Mouse (Mus musculus): ENCODE results near the gene Sumf1. TPM values are rescaled to one million over a fixed set of nuclear protein-coding genes. Genes with fewer than 3 reads are reported as not detected.

Sumf1 gene
- total and polyA plus RNA-seq, 2 experiments from 2014 or later = 14.4 to 22.5 TPM

DNA sequence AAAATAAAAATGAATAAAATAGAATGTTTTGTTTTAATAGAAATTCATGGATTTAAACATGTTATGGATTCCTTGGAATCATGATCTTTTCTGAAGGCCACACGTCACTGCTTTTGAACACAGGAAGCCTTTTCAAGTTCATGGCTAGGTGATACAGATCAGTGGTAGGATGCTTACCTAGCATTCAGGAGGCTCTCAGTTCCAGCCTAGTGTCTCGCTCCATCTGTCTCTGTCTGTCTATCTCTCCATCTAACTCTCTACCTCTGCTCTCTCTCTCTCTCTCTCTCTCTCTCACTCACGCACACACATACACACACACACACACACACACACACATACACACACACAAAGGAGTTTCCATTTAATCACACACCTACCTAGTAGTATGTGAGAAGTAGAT is 15.9 kb downstream of the Sumf1 start:
- DNase-seq (ENCODE audit: low spot score) = no peak
- WGBS = 96% methylated on average over 3 of the region's 3 CpGs

DNA sequence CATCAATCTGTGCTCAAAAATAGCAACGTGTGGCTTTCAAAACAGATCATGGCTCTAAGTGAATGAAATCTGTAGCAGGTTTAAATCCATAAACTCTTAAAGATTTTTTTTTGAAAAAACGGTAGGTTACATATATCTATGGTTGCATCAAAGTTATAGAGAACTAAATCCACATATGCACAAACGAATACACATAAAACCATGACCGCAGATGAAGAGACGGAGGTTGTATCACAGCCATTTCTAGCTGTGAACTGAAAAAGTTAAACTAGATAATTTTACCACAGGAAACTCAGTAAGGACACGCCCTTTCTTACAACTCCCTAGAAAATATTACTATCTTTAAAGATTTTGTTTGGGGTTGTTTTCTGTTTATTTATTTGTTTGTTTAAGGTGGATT is 16.7 kb downstream of the Sumf1 start:
- Histone ChIP-seq H3K27ac (no peak overlapping the region), H3K9ac (replicated peaks; ENCODE audit: low read length) (no peak overlapping the region), H3K4me2 (ENCODE audit: low read depth, low read length) (no peak overlapping the region), H3K9me3 (ENCODE audit: low read length) (no peaks in the 10 kb centered on the region), H3K4me3 (ENCODE audit: low read length) (no peak overlapping the region), H3K4me1 (ENCODE audit: insufficient read depth, low read length) (no peaks in the 10 kb centered on the region), H3K36me3 (ENCODE audit: insufficient read depth, low read length) (peaks cover 13% of the 10 kb centered on the region; the same call in 1 of the 2 replicates), H3K27me3 (ENCODE audit: insufficient read depth, low read length) (no peaks in the 10 kb centered on the region)
- DNase-seq (ENCODE audit: low spot score) (no peak), ATAC-seq (no peak)
- no peak for TF ChIP-seq CTCF (IDR thresholded peaks at IDR 0.05; ENCODE audit: low read depth)
- 96% methylated on average over 6 of the region's 6 CpGs for WGBS

More for the DNA sequence above, 15.9 kb downstream of the Sumf1 start:
- no peak for TF ChIP-seq CTCF (IDR thresholded peaks at IDR 0.05; ENCODE audit: low read depth)
- ATAC-seq = no peak
- H3K4me1 ChIP-seq (ENCODE audit: insufficient read depth, low read length) = no peaks in the 10 kb centered on the region
- H3K27me3 ChIP-seq (ENCODE audit: insufficient read depth, low read length) = no peaks in the 10 kb centered on the region
- H3K4me3 ChIP-seq (ENCODE audit: low read length) = no peak overlapping the region
- H3K36me3 ChIP-seq (ENCODE audit: insufficient read depth, low read length) = peaks cover 13% of the 10 kb centered on the region
- H3K4me2 ChIP-seq (ENCODE audit: low read depth, low read length) = no peak overlapping the region
- no peak overlapping the region for H3K9ac ChIP-seq (replicated peaks; ENCODE audit: low read length)
- H3K9me3 ChIP-seq (ENCODE audit: low read length) = no peaks in the 10 kb centered on the region
- no peak overlapping the region for H3K27ac ChIP-seq

DNA sequence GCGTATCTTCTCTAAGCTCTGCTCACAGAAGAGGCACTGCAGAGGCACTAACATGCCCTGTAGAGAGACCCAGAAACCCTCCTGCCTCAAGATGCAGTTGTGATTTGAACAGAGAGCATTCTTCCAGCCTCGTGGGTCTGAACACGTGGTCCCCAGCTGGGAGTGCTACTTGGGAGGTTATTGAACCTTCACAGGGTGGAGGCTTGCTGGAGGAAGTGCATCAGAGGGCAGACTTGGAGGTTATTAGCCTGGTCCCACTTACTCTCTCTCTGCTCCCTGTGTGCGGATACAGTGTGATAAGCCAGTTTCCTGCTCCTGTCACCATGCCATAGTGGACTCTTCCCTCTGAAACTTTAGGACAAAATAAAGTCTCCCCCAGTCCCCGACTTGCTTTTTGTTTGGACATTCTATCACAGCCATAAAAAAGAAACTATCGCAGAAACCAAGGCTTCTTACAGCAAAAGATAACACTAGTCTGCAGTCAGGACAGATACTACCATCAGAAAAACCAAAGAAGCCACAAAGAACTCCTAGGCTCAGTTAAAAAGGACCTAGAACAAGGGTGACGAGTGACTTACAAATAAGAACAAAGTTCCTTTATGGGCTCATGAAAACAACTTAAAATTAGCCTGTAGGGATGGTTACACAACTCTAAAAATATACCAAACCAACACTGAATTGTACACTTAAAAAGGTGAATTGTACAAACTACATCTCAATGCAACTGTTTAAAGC is 17.3 kb downstream of the Sumf1 start:
- Histone ChIP-seq H3K4me1 (ENCODE audit: insufficient read depth, low read length) (no peaks in the 10 kb centered on the region), H3K27ac (no peak overlapping the region), H3K4me2 (ENCODE audit: low read depth, low read length) (no peak overlapping the region), H3K36me3 (ENCODE audit: insufficient read depth, low read length) (peaks cover 10% of the 10 kb centered on the region; the same call in 1 of the 2 replicates), H3K9me3 (ENCODE audit: low read length) (no peaks in the 10 kb centered on the region), H3K27me3 (ENCODE audit: insufficient read depth, low read length) (no peaks in the 10 kb centered on the region), H3K4me3 (ENCODE audit: low read length) (no peak overlapping the region), H3K9ac (replicated peaks; ENCODE audit: low read length) (no peak overlapping the region)
- ATAC-seq (no peak), DNase-seq (ENCODE audit: low spot score) (no peak)
- WGBS = 82% methylated on average over 7 of the region's 7 CpGs
- no peak for TF ChIP-seq CTCF (IDR thresholded peaks at IDR 0.05; ENCODE audit: low read depth)

DNA sequence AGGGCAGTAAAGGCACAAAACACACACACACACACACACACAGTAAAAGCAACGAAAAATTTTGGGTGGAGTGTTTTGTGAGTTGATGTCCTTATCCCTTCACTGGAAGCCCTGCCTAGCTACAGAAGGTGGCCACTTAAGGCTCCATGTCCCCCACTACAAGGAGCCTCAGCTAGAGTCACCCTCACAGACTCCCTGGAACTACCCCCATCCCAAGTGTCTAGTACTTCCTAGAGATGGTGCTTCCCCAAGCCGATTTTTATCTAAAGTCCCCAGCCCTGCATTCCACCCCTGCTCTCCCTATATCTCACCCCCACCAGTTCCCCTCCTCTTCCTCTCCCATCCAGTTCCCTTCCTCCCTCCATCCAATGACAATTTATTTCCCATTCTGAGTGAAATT is 19.8 kb downstream of the Sumf1 start:
- no peak overlapping the region for H3K4me3 ChIP-seq (ENCODE audit: low read length)
- H3K4me1 ChIP-seq (ENCODE audit: insufficient read depth, low read length) = no peaks in the 10 kb centered on the region
- no peak overlapping the region for H3K4me2 ChIP-seq (ENCODE audit: low read depth, low read length)
- H3K9me3 ChIP-seq (ENCODE audit: low read length) = no peaks in the 10 kb centered on the region
- H3K9ac ChIP-seq (replicated peaks; ENCODE audit: low read length) = no peak overlapping the region
- DNase-seq (ENCODE audit: low spot score) = no peak
- 95% methylated on average over 2 of the region's 2 CpGs for WGBS
- no peak for TF ChIP-seq CTCF (IDR thresholded peaks at IDR 0.05; ENCODE audit: low read depth)
- no peak for ATAC-seq
- no peak overlapping the region for H3K27ac ChIP-seq
- no peaks in the 10 kb centered on the region for H3K36me3 ChIP-seq (ENCODE audit: insufficient read depth, low read length)
- no peaks in the 10 kb centered on the region for H3K27me3 ChIP-seq (ENCODE audit: insufficient read depth, low read length)

DNA sequence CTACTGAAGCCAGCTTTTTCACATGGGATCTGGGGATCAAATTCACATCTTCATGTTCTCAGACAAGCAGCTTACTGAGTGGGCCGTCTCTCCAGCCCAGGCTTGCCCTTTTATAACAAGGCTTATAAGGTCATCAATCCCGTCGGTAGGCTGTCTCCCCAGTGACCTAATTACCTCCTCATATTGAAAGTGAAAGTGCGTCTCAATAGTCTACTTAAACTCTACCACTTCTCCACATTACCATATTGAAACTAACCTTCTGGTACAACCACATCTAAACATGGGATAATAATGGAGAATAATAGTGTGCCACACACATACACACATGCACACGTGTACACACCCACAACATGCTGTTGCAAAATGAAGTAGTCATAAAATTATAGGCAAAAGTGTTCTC is 20.4 kb downstream of the Sumf1 start:
- ATAC-seq (no peak), DNase-seq (ENCODE audit: low spot score) (no peak)
- no peaks in the 10 kb centered on the region for H3K9me3 ChIP-seq (ENCODE audit: low read length)
- no peak overlapping the region for H3K27ac ChIP-seq
- 65% methylated on average over 5 of the region's 5 CpGs for WGBS
- no peaks in the 10 kb centered on the region for H3K27me3 ChIP-seq (ENCODE audit: insufficient read depth, low read length)
- TF ChIP-seq CTCF (IDR thresholded peaks at IDR 0.05; ENCODE audit: low read depth) = no peak
- no peaks in the 10 kb centered on the region for H3K4me1 ChIP-seq (ENCODE audit: insufficient read depth, low read length)
- no peaks in the 10 kb centered on the region for H3K36me3 ChIP-seq (ENCODE audit: insufficient read depth, low read length)
- H3K4me2 ChIP-seq (ENCODE audit: low read depth, low read length) = no peak overlapping the region
- no peak overlapping the region for H3K9ac ChIP-seq (replicated peaks; ENCODE audit: low read length)
- no peak overlapping the region for H3K4me3 ChIP-seq (ENCODE audit: low read length)

DNA sequence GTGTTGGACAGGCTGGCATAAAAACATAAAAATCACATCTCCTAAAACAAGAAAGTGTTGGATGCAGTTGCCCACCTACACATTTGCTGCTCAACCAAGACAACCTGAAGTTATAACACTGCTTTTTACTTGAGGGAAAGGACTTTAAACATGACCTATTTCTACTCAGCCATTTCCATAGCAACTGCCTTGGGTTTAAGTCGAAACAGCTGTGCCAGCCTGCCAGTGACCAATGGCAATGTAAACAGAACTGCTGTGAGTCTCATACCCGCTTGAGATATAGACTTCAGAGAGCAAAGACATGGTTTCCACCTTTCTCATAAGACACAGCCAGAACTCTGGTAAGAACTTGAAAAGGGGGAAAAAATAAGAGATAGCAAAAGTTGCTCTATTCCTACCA is 24.8 kb downstream of the Sumf1 start:
- Histone ChIP-seq H3K9ac (replicated peaks; ENCODE audit: low read length) (no peak overlapping the region), H3K4me2 (ENCODE audit: low read depth, low read length) (no peak overlapping the region), H3K36me3 (ENCODE audit: insufficient read depth, low read length) (no peaks in the 10 kb centered on the region), H3K4me3 (ENCODE audit: low read length) (no peak overlapping the region), H3K27ac (no peak overlapping the region), H3K9me3 (ENCODE audit: low read length) (no peaks in the 10 kb centered on the region), H3K4me1 (ENCODE audit: insufficient read depth, low read length) (no peaks in the 10 kb centered on the region; the same call in 1 of the 2 replicates), H3K27me3 (ENCODE audit: insufficient read depth, low read length) (no peaks in the 10 kb centered on the region)
- 58% methylated on average over 2 of the region's 2 CpGs for WGBS
- no peak for ATAC-seq
- DNase-seq (ENCODE audit: low spot score) = no peak
- no peak for TF ChIP-seq CTCF (IDR thresholded peaks at IDR 0.05; ENCODE audit: low read depth)

DNA sequence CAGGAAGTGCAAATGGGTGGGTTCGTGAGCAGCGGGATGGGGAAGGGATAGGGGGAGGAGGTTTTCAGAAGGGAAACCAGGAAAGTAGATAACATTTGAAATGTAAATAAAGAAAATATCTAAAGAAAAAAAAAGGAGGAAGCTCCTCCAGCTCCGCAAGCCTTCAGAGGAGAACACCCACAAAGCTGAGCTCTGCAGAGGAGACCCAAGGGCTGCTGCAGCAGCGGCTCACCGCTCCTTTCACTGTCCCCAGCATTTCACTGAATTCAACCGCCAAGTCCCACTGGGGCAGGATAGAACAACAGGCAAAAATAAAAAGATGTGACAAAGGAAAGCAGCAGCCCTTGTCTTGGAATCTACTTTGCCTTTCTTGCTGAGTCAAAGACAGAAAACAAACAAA is 28.5 kb downstream of the Sumf1 start:
- Histone ChIP-seq H3K9me3 (ENCODE audit: low read length) (no peaks in the 10 kb centered on the region), H3K9ac (replicated peaks; ENCODE audit: low read length) (no peak overlapping the region), H3K4me3 (ENCODE audit: low read length) (no peak overlapping the region), H3K27me3 (ENCODE audit: insufficient read depth, low read length) (no peaks in the 10 kb centered on the region), H3K4me1 (ENCODE audit: insufficient read depth, low read length) (no peaks in the 10 kb centered on the region; the same call in 1 of the 2 replicates), H3K4me2 (ENCODE audit: low read depth, low read length) (no peak overlapping the region), H3K27ac (no peak overlapping the region), H3K36me3 (ENCODE audit: insufficient read depth, low read length) (no peaks in the 10 kb centered on the region)
- no peak for ATAC-seq
- 33% methylated on average over 6 of the region's 6 CpGs for WGBS
- TF ChIP-seq CTCF (IDR thresholded peaks at IDR 0.05; ENCODE audit: low read depth) = no peak
- DNase-seq (ENCODE audit: low spot score) = no peak
